Mouse (Mus musculus): ENCODE measurements around the gene Rbms3. TPM values are rescaled to one million over a fixed set of nuclear protein-coding genes. Genes with fewer than 3 reads are reported as not detected.
A peak's percentile ranks its signal among the peaks of the same experiment; 100 is the strongest.

Gene Rbms3
- polyA plus RNA-seq, 1 experiment from 2014 or later: 8.2 TPM

GRCm38 (mm10) chr9:116701511-116702179 lies 928.1 kb downstream of the Rbms3 start:
- no peak overlapping the region for H3K27ac ChIP-seq

GRCm38 (mm10) chr9:116688615-116689014 lies 941.1 kb downstream of the Rbms3 start:
- DNase-seq (ENCODE audit: extremely low spot score, low spot score): no peak
- no peak overlapping the region for H3K4me3 ChIP-seq
- 89% methylated on average over 4 of the region's 4 CpGs for WGBS
- no peaks in the 10 kb centered on the region for H3K4me1 ChIP-seq
- no peaks in the 10 kb centered on the region for H3K36me3 ChIP-seq (replicated peaks)
- H3K27ac ChIP-seq: no peak overlapping the region
- no peaks in the 10 kb centered on the region for H3K27me3 ChIP-seq (ENCODE audit: poor library complexity, severe bottlenecking)
- H3K9me3 ChIP-seq: no peaks in the 10 kb centered on the region

More at GRCm38 (mm10) chr9:116701511-116702179, 928.1 kb downstream of the Rbms3 start:
- no peaks in the 10 kb centered on the region for H3K27me3 ChIP-seq (ENCODE audit: poor library complexity, severe bottlenecking)
- H3K4me3 ChIP-seq: no peak overlapping the region
- no peaks in the 10 kb centered on the region for H3K4me1 ChIP-seq
- 90% methylated on average over 11 of the region's 11 CpGs for WGBS
- H3K36me3 ChIP-seq (replicated peaks): no peaks in the 10 kb centered on the region
- DNase-seq (ENCODE audit: extremely low spot score, low spot score): no peak
- H3K9me3 ChIP-seq: no peaks in the 10 kb centered on the region

- H3K4me3 ChIP-seq: no peak overlapping the region
- no peaks in the 10 kb centered on the region for H3K27me3 ChIP-seq (ENCODE audit: poor library complexity, severe bottlenecking)
- H3K9me3 ChIP-seq: no peaks in the 10 kb centered on the region
- no peaks in the 10 kb centered on the region for H3K4me1 ChIP-seq
- no peaks in the 10 kb centered on the region for H3K36me3 ChIP-seq (replicated peaks)
- DNase-seq (ENCODE audit: extremely low spot score, low spot score): no peak
- 80% methylated on average over 4 of the region's 4 CpGs for WGBS
- no peak overlapping the region for H3K27ac ChIP-seq
Measured at GRCm38 (mm10) chr9:116677142-116677541, 952.6 kb downstream of the Rbms3 start.

GRCm38 (mm10) chr9:116676445-116676844 lies 953.3 kb downstream of the Rbms3 start:
- Histone ChIP-seq H3K27ac (no peak overlapping the region), H3K4me1 (no peaks in the 10 kb centered on the region), H3K27me3 (ENCODE audit: poor library complexity, severe bottlenecking) (no peaks in the 10 kb centered on the region), H3K36me3 (replicated peaks) (no peaks in the 10 kb centered on the region), H3K4me3 (no peak overlapping the region), H3K9me3 (no peaks in the 10 kb centered on the region)
- WGBS: 89% methylated on average over 2 of the region's 2 CpGs
- DNase-seq (ENCODE audit: extremely low spot score, low spot score): no peak

DNA sequence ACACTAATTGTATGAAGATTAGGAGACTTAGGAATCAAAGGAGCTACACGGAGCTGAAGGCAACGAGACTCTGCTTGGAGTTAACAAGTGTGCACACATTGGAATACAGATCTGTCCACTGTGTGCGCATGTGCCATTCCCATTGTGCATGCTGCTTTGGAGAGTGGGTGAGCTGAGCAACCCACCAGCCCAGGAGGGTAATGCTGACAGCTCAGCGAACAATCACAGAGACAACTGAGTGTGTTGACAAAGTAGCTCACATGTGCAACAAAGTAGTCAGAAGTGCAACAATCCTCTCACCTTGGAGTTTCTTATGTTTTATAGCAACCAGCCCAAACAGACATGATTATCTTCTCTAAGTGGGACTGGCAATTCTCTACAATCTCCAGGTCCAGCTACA lies 955.5 kb downstream of the Rbms3 start:
- no peak for DNase-seq (ENCODE audit: extremely low spot score, low spot score)
- Histone ChIP-seq H3K27ac (no peak overlapping the region), H3K27me3 (ENCODE audit: poor library complexity, severe bottlenecking) (no peaks in the 10 kb centered on the region), H3K4me3 (no peak overlapping the region), H3K36me3 (replicated peaks) (no peaks in the 10 kb centered on the region), H3K9me3 (no peaks in the 10 kb centered on the region), H3K4me1 (no peaks in the 10 kb centered on the region)
- 60% methylated on average over 4 of the region's 4 CpGs for WGBS

DNA sequence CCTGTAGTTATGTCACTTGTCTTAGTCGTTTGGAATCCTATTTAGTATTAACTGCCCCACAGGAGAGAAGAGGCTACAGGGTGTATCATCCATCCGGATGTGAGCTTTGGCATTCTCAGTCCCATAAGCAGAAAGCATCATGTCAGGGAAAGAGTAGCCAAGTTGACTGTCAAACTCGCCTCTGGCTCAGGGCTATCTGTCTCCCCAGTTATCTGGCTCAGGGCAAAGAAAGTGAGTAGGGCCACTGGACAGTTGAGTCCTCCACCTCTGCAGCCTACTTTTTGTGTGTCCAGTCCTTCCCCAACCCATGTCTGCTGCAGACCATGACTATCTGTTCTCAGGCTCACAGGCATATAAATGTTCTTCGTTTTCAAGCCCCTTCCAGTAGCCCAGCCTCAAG lies 968.7 kb downstream of the Rbms3 start:
- Histone ChIP-seq H3K27ac (no peak overlapping the region), H3K36me3 (replicated peaks) (no peaks in the 10 kb centered on the region), H3K4me1 (no peaks in the 10 kb centered on the region), H3K27me3 (ENCODE audit: poor library complexity, severe bottlenecking) (no peaks in the 10 kb centered on the region), H3K9me3 (no peaks in the 10 kb centered on the region), H3K4me3 (no peak overlapping the region)
- DNase-seq (ENCODE audit: extremely low spot score, low spot score): no peak
- WGBS: 85% methylated on average over 4 of the region's 4 CpGs

DNA sequence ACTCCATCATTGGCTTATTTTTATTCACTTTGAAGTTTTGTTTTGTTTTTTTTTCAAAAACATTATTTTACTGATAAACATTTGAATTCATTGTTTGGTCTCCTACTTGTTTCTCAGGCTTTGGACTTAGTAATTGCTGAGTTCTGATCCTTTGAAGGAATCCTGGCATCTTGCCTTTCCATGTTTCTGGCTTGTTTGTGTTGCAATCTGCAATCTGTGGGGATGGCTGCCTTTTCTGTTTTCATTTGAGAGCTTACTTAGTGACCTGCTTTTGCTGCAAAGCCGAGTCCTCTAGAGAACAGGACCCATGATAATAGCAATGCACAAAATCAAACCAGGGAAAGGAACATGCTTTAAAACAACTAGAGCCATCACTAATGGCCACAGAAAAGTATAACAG lies 969.8 kb downstream of the Rbms3 start:
- Histone ChIP-seq H3K4me3 (no peak overlapping the region), H3K27ac (no peak overlapping the region), H3K36me3 (replicated peaks) (no peaks in the 10 kb centered on the region), H3K9me3 (no peaks in the 10 kb centered on the region), H3K27me3 (ENCODE audit: poor library complexity, severe bottlenecking) (no peaks in the 10 kb centered on the region), H3K4me1 (no peaks in the 10 kb centered on the region)
- WGBS: 93% methylated on average over 1 of the region's 1 CpGs
- DNase-seq (ENCODE audit: extremely low spot score, low spot score): no peak

GRCm38 (mm10) chr9:116657141-116657540 lies 972.6 kb downstream of the Rbms3 start:
- DNase-seq (ENCODE audit: extremely low spot score, low spot score): no peak
- no peaks in the 10 kb centered on the region for H3K27me3 ChIP-seq (ENCODE audit: poor library complexity, severe bottlenecking)
- no peaks in the 10 kb centered on the region for H3K4me1 ChIP-seq
- 94% methylated on average over 2 of the region's 2 CpGs for WGBS
- H3K4me3 ChIP-seq: no peak overlapping the region
- H3K27ac ChIP-seq: no peak overlapping the region
- H3K36me3 ChIP-seq (replicated peaks): no peaks in the 10 kb centered on the region
- H3K9me3 ChIP-seq: no peaks in the 10 kb centered on the region

DNA sequence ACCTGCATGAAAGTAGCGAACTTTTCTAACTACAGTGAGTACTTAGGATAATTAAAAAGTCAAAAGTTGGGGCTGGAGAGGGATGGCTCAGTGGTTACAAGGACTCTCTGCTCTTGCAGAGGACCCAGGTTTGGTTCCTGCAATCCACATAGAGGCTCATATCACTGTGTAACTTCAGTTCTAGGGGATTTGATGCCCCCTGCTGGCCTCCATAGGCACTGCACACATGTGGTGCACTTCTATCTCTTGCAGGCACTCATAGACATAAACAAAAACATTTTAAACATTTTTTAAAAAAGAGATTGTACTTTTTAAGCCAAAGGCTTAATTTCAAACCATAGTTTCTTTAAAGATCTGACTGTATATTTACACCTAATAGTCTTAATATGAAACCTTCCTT lies 978.3 kb downstream of the Rbms3 start:
- no peak overlapping the region for H3K4me3 ChIP-seq
- peak; percentile 6 for DNase-seq (ENCODE audit: extremely low spot score, low spot score)
- H3K4me1 ChIP-seq: peaks cover 10% of the 10 kb centered on the region
- H3K27me3 ChIP-seq (ENCODE audit: poor library complexity, severe bottlenecking): no peaks in the 10 kb centered on the region
- no peaks in the 10 kb centered on the region for H3K9me3 ChIP-seq
- 100% methylated on average over 1 of the region's 1 CpGs for WGBS
- no peak overlapping the region for H3K27ac ChIP-seq
- no peaks in the 10 kb centered on the region for H3K36me3 ChIP-seq (replicated peaks)

DNA sequence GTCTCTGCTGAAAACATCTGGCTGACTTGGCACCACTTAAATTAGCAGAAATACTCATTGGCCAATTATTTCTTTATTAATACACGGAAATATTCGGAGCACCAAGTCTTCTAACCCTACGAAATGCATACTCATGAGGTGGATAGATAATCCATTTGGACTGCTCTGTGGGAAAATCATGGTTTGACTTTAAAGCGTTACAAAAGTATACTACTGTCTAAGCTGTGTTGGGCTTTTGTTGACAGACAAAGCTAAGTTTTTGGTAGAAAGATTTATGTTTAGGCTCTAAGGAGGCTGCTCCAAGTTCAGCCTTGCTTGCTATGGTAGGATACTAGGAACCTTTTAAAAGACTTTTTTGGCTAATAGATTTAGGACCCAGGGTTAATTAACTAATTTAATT lies 979.8 kb downstream of the Rbms3 start:
- Histone ChIP-seq H3K9me3 (no peaks in the 10 kb centered on the region), H3K4me1 (peaks cover 10% of the 10 kb centered on the region), H3K4me3 (no peak overlapping the region), H3K27ac (no peak overlapping the region), H3K27me3 (ENCODE audit: poor library complexity, severe bottlenecking) (no peaks in the 10 kb centered on the region), H3K36me3 (replicated peaks) (no peaks in the 10 kb centered on the region)
- DNase-seq (ENCODE audit: extremely low spot score, low spot score): no peak
- 72% methylated on average over 4 of the region's 4 CpGs for WGBS

GRCm38 (mm10) chr9:116649086-116649792 lies 980.5 kb downstream of the Rbms3 start:
- Histone ChIP-seq H3K27me3 (ENCODE audit: poor library complexity, severe bottlenecking) (no peaks in the 10 kb centered on the region), H3K9me3 (no peaks in the 10 kb centered on the region), H3K4me1 (peaks cover 10% of the 10 kb centered on the region), H3K27ac (no peak overlapping the region), H3K4me3 (no peak overlapping the region), H3K36me3 (replicated peaks) (no peaks in the 10 kb centered on the region)
- 17% methylated on average over 9 of the region's 9 CpGs for WGBS
- DNase-seq (ENCODE audit: extremely low spot score, low spot score): no peak

DNA sequence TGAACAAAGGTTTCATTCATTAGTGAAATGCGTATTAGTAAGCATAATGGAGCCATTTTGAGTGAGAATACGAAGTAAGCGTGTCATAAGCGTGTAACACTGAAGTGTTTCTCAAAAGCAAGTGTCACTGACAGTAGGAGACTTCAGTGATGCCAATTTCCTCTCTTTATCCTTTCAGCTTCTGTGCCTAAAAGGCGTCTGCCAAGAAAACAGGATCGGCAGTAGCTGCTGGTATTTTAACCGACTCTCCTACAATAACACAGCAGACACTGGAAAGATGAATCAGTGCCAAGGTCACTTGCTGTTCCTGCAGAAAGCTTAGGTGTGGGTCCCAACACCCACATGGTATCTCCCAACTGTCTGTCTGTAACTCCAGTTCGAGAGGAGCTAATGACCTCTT lies 985.1 kb downstream of the Rbms3 start:
- Histone ChIP-seq H3K9me3 (0 out of 2 replicates have a peak, but pooled peaks cover 3% of the 10 kb centered on the region), H3K27ac (no peak overlapping the region), H3K4me1 (peaks cover 15% of the 10 kb centered on the region), H3K36me3 (replicated peaks) (no peaks in the 10 kb centered on the region), H3K4me3 (no peak overlapping the region), H3K27me3 (ENCODE audit: poor library complexity, severe bottlenecking) (no peaks in the 10 kb centered on the region)
- peak; percentile 5 for DNase-seq (ENCODE audit: extremely low spot score, low spot score)
- 78% methylated on average over 8 of the region's 8 CpGs for WGBS

DNA sequence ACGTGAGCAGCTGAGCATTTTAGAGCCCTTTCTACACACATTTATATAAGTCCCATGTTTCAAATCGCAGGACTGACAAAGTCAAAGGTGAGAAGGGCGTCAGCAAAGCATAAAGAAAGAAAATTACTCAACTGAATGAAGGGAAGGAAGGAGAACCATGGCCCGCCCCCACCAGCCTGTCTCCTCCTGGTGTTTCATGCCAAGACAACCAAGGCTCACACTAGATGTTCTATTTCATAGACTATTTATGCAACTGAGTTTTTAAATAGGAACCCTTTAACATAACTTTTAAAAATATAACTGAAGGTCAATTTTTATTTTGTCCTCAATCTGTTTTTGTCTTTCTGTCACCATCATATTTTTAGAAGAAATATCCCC lies 989.4 kb downstream of the Rbms3 start:
- H3K4me1 ChIP-seq: peaks cover 14% of the 10 kb centered on the region
- WGBS: 81% methylated on average over 4 of the region's 4 CpGs
- DNase-seq (ENCODE audit: extremely low spot score, low spot score): no peak

More for the DNA sequence above, 989.4 kb downstream of the Rbms3 start:
- no peaks in the 10 kb centered on the region for H3K27me3 ChIP-seq (ENCODE audit: poor library complexity, severe bottlenecking)
- H3K36me3 ChIP-seq (replicated peaks): no peaks in the 10 kb centered on the region
- H3K9me3 ChIP-seq: 0 out of 2 replicates have a peak, but pooled peaks cover 3% of the 10 kb centered on the region
- no peak overlapping the region for H3K4me3 ChIP-seq
- H3K27ac ChIP-seq: 0 out of 2 replicates have a peak overlapping the region, but pooled peaks have one; percentile 42

Measured in forebrain, embryonic 10.5 days (tissue).